Mouse (Mus musculus): ENCODE measurements around the gene Pop4.

Pop4 gene

DNA sequence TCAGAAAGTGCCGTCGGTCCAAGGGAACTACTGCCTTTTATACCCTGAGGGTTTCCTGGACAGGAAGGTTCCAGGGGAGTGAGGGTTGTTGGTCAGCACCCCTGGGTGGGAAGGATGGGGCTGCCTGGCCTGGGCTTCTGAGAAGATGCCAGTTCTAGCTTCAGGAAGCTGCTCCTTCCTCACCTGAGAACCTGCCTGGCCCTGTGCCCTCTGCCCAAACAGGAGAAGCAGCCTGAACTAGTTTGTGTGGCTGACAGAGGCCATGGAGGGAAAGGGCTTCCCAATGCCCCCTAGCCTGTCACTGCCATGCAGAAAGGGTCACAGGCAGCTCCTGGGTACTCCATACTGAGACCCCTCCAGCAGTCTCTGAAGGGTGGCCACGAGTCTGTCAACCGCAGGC lies 51.7 kb downstream of the Pop4 start:
- DNase-seq (ENCODE audit: low spot score) = no peak

DNA sequence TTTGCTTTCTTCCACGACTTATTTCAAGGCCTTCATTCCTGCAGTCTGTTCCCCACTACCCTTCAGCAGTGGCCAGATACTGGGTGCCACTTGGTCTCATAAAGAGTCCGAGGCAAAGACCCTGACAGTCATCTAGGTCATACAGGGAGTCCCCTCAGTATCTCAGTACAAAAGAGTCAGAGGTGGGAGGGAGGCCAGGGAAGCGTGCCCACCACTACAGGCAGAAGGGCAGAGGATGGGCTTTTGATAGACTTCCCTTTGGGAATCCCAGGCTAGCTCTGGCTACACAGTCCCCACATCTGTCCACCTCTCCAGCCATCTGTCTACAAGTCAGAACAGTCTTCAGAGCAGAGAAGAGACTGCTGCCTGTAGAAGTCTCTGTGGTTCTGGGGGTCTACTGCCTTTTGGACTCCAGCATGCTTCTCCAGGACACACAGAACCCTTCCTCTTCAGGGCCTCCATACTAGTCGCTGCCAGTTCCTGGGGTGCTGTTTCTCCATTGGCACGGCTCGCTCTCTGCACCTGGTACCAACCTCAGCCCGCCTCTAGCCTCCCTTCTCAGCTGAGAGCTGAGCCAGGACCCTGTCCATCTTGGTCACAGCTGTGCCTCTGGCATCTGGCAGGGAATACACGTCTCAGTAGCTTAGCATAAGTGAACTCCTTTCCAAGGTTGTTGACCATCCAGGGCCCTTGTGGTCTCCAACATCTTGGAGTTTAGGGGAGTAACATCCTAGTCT lies 52.4 kb downstream of the Pop4 start:
- no peak for DNase-seq (ENCODE audit: low spot score)

DNA sequence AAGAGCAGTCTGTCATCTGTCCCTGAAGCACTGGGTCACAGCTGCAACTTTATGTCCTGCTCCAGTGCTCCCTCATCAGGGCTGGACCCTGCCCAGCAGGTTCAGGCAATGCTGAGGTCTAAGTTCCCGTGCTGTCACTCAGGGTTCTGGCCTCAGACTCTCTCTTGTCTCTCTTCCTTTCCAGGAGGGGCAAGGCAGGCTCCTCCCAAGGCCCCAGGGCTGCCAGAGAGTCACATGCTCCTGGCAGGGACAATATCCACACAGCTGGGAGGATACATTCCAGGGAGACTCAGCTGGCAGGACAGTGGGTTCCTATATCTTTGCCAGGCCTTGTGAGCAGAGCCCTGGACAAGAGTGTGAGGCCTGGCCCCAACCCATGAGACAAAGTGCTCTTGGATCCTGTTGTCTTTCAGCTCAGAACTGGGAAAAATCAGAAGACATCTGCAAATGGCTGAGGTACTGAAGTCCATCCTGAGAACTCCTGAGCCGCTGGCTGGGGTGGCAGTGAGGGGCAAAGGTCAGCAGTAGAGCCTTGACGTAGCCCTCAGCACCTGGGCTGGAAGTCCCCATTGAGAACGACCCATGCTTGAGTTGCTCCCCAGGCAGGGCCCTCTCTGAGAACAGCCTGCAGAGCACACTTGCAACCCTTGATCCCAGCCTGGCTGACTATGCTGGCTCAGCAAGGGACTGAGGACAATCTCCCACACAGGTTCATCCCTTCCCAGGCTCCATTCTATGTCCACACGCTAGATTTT lies 53.6 kb downstream of the Pop4 start:
- DNase-seq (ENCODE audit: low spot score) = no peak

DNA sequence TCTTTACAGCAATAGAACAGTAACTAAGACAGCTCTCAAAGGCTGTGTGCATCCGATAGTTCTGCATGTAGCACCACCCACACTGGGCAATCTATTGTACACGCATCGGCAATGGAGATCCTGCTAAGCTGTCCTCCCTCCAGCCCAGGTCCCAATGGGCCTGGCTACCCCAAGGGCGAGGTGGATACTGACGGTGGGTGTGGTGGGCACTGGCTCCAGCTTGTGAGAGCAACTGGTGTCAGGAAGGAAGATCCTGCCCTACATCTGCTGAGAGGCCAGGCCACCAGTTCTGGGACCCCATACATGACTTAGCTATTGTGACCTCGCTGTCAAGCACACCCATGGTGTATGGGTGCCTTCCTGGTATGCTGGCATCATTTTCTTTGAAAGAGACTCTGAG lies 55.5 kb downstream of the Pop4 start:
- DNase-seq (ENCODE audit: low spot score) = no peak

DNA sequence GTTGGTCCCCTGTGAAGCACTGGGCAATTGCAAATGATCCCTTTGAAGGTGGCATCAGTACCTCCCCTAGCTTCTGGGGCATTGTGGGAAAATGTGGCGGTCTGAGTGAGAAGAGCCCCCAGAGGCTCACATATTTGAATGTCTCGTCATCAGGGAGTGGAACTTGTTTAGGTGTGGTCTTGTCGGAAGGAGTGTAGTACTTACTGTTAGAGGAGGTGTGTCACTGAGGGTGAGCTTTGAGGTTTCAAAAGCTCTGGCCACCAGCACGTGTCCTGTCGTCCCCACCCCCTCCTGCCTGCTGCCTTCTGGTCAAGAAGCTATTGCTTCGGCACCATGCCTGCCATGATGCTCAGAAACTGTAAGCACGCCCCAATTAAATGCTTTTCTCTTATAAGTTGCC lies 55.9 kb downstream of the Pop4 start:
- DNase-seq (ENCODE audit: low spot score) = no peak

DNA sequence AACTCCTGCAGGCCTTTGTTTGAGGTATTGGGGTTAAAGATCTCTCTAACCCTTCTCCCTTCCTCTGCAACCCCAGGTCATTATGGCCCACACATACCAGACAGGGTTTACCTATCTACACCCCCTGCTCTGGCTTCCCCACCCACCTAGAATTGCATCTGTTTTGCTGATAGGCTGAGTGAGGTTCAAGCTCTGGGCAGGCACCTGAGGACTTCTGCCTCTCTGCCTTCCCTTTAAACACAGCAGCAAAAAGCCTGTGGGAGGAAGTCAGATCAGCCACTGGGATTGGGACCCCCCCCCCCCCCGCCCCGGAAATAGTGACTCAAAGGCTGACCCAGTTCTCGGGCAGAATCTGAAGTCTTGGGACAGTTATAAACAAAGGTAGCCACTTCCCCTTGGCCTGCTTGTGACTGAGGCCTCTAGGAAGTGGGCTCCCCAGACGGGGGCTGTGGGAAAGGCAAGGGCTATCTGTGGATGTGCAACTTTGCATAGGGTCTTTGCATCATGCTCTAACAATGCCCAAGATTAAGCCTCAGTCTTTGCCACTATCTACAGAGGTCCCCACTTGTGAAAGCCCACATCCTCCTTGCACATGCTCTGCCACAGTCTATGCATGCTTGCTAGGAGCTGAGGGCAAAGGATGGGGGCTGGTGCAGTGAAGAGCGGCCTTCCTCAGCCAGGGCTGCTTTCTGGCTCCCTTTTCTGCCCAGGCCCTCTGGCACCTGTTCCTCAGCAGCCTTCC lies 56.6 kb downstream of the Pop4 start:
- no peak for DNase-seq (ENCODE audit: low spot score)

DNA sequence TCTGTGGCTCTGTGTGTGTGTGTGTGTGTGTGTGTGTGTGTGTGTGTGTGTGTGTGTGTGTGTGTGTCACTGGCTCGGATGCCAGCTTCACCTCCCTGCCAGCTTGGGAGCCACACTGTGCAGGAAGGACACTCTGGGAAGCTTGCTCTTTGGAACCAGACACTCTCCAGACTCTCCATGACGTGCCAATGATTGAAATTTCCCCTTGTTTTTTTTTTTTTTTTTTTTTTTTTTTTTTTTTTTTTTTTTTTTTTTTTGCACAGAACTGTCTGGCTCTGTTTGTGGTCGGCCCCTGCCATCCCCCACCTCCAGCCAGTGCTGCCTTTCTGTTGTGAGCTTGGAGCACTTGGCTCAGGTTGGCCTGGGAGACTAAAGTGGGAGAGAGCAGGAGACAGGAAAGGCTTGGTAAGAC lies 58.6 kb downstream of the Pop4 start:
- DNase-seq (ENCODE audit: low spot score) = no peak

Data from spleen, adult 12 weeks (tissue).